Mouse (Mus musculus) heart, embryonic 13.5 days (tissue): ENCODE measurements at regions not wholly inside any gene's neighbourhood (a gene's known extent, or its start where the extent isn't known, plus 50 kb on each side); places are given as distances from the start of the nearest gene placed in this dataset.

Experiments used
- ATAC-seq: fragments of 200-750 bp; cut with Nextera tagmentation; 2 replicates; pipeline ENCODE4 v1.8.0; 2017; ENCODE audit warnings: moderate TSS enrichment; ENCODE audit not compliant: insufficient number of reproducible peaks, low FRiP score, low TSS enrichment; ENCODE audit errors: extremely low read depth
- H3K27ac ChIP-seq: fragments of 300-500 bp; sonication (generic); replicated peaks from 2 replicates; pipeline ENCODE4 v1.5.1; 2015; ENCODE audit warnings: moderate library complexity, mild to moderate bottlenecking, inconsistent platforms
- H3K27me3 ChIP-seq: fragments of 300-500 bp; sonication (generic); replicated peaks from 2 replicates; pipeline ENCODE4 v1.6.1; 2015; ENCODE audit warnings: mild to moderate bottlenecking, inconsistent platforms
- H3K36me3 ChIP-seq: fragments of 300-500 bp; sonication (generic); 2 replicates; pipeline ENCODE4 v1.6.1; 2015; ENCODE audit warnings: mild to moderate bottlenecking, inconsistent platforms
- H3K4me1 ChIP-seq: fragments of 300-500 bp; sonication (generic); 2 replicates; pipeline ENCODE4 v1.6.1; 2015; ENCODE audit warnings: inconsistent platforms
- H3K4me2 ChIP-seq: fragments of 300-500 bp; sonication (generic); 2 replicates; pipeline ENCODE4 v1.6.1; 2015; ENCODE audit warnings: inconsistent platforms, mild to moderate bottlenecking, moderate library complexity
- H3K4me3 ChIP-seq: fragments of 300-500 bp; sonication (generic); 2 replicates; pipeline ENCODE4 v1.5.1; 2015; ENCODE audit warnings: moderate library complexity, mild to moderate bottlenecking, inconsistent platforms
- H3K9ac ChIP-seq: fragments of 300-500 bp; sonication (generic); 2 replicates; pipeline ENCODE4 v1.6.1; 2015; ENCODE audit warnings: inconsistent platforms, mild to moderate bottlenecking, moderate library complexity
- H3K9me3 ChIP-seq: fragments of 300-500 bp; sonication (generic); 2 replicates; pipeline ENCODE4 v1.6.1; 2016; ENCODE audit warnings: inconsistent platforms
- WGBS: fragments of 180-500 bp; shearing (Covaris S2); methylation state at CpG from one replicate; pipeline ENCODE4 v1.1.7; 2015; ENCODE audit warnings: mixed read lengths; 5-methylcytosine and 5-hydroxymethylcytosine counted together

GRCm38 (mm10) chr11:21016791-21017329 is 74.2 kb upstream of the Peli1 start:
- Histone ChIP-seq H3K9ac (no peak overlapping the region), H3K27ac (no peak overlapping the region), H3K9me3 (peaks cover under 1% of the 10 kb centered on the region; the same call in 1 of the 2 replicates), H3K4me2 (no peak overlapping the region), H3K4me3 (no peak overlapping the region), H3K27me3 (no peaks in the 10 kb centered on the region), H3K4me1 (peaks cover 38% of the 10 kb centered on the region), H3K36me3 (no peaks in the 10 kb centered on the region)
- no peak for ATAC-seq
- WGBS = 66% methylated on average over 6 of the region's 6 CpGs

GRCm38 (mm10) chr11:21019829-21020228 is 71.3 kb upstream of the Peli1 start:
- WGBS = 63% methylated on average over 2 of the region's 2 CpGs
- no peak for ATAC-seq

GRCm38 (mm10) chr11:21024111-21024510 is 67.0 kb upstream of the Peli1 start:
- peaks cover 3% of the 10 kb centered on the region; the same call in 1 of the 2 replicates for H3K9me3 ChIP-seq
- no peaks in the 10 kb centered on the region for H3K4me1 ChIP-seq
- H3K27me3 ChIP-seq = no peaks in the 10 kb centered on the region
- no peak for ATAC-seq
- 65% methylated on average over 4 of the region's 4 CpGs for WGBS
- no peak overlapping the region for H3K9ac ChIP-seq
- no peaks in the 10 kb centered on the region for H3K36me3 ChIP-seq
- no peak overlapping the region for H3K4me2 ChIP-seq
- H3K4me3 ChIP-seq = no peak overlapping the region
- H3K27ac ChIP-seq = no peak overlapping the region

More at GRCm38 (mm10) chr11:21019829-21020228, 71.3 kb upstream of the Peli1 start:
- no peaks in the 10 kb centered on the region for H3K36me3 ChIP-seq
- H3K4me1 ChIP-seq = peaks cover 29% of the 10 kb centered on the region
- H3K9me3 ChIP-seq = peaks cover 3% of the 10 kb centered on the region; the same call in 1 of the 2 replicates
- H3K4me2 ChIP-seq = no peak overlapping the region
- no peak overlapping the region for H3K9ac ChIP-seq
- no peak overlapping the region for H3K4me3 ChIP-seq
- no peak overlapping the region for H3K27ac ChIP-seq
- H3K27me3 ChIP-seq = no peaks in the 10 kb centered on the region

- Histone ChIP-seq H3K4me2 (no peak overlapping the region), H3K9ac (no peak overlapping the region), H3K4me1 (no peaks in the 10 kb centered on the region), H3K27ac (no peak overlapping the region), H3K27me3 (no peaks in the 10 kb centered on the region), H3K9me3 (peaks cover 3% of the 10 kb centered on the region; the same call in 1 of the 2 replicates), H3K4me3 (no peak overlapping the region), H3K36me3 (no peaks in the 10 kb centered on the region)
- 43% methylated on average over 2 of the region's 2 CpGs for WGBS
- no peak for ATAC-seq
Measured at GRCm38 (mm10) chr11:21024521-21024920, 66.6 kb upstream of the Peli1 start.

DNA sequence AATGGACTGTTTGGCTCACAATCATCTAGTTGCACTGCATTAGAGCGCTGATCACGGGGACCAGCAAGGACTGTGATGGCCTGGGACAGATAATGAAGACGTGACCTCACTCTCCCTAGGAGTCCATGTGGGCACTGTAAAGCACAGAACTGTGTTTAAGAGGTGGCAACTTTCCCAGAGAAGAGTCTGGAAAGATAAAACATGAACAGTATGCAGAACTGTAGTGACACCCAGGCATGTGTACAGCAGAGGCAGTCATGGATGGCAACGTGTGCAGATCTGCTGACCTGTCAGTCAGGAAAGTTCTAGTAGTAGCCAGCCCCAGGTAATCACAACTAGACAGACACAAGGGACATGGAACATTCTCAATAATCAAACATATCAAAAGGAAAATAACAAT is 63.8 kb upstream of the Peli1 start:
- 69% methylated on average over 4 of the region's 4 CpGs for WGBS
- H3K4me1 ChIP-seq = no peaks in the 10 kb centered on the region
- no peak overlapping the region for H3K27ac ChIP-seq
- H3K36me3 ChIP-seq = no peaks in the 10 kb centered on the region
- no peaks in the 10 kb centered on the region; the same call in 1 of the 2 replicates for H3K9me3 ChIP-seq
- H3K27me3 ChIP-seq = no peaks in the 10 kb centered on the region
- no peak overlapping the region for H3K4me2 ChIP-seq
- H3K9ac ChIP-seq = no peak overlapping the region
- ATAC-seq = no peak
- H3K4me3 ChIP-seq = no peak overlapping the region

DNA sequence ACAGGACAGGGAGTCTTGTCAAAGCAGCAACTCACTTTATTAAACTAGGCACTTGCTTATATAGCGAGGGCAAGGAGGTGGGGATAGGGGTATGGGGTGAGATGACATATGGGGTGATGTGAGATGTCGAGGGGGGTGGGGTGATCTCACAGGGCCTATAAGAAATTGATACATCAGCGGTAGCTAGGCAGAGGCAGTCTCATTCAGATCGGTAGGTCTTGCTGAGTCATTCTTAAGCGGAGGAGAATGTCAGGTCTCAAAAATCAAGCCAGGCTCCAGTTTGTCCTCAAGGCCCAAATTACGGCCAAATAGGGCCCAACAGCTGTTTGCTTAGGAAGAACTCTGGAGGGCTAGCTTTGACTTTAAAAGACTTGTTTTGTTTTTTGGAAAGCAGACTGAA is 60.7 kb upstream of the Peli1 start:
- no peak for ATAC-seq
- 87% methylated on average over 6 of the region's 6 CpGs for WGBS
- Histone ChIP-seq H3K27me3 (no peaks in the 10 kb centered on the region), H3K36me3 (no peaks in the 10 kb centered on the region), H3K9me3 (no peaks in the 10 kb centered on the region; the same call in 1 of the 2 replicates), H3K27ac (no peak overlapping the region), H3K4me1 (peaks cover 7% of the 10 kb centered on the region; the same call in 1 of the 2 replicates), H3K4me3 (no peak overlapping the region), H3K9ac (no peak overlapping the region), H3K4me2 (no peak overlapping the region)

- no peaks in the 10 kb centered on the region for H3K36me3 ChIP-seq
- no peak for ATAC-seq
- H3K27me3 ChIP-seq = no peaks in the 10 kb centered on the region
- peaks cover 16% of the 10 kb centered on the region for H3K4me1 ChIP-seq
- H3K4me2 ChIP-seq = no peak overlapping the region
- no peak overlapping the region for H3K4me3 ChIP-seq
- WGBS = 88% methylated on average over 2 of the region's 2 CpGs
- no peak overlapping the region for H3K27ac ChIP-seq
- H3K9me3 ChIP-seq = no peaks in the 10 kb centered on the region; the same call in 1 of the 2 replicates
- no peak overlapping the region for H3K9ac ChIP-seq
Measured at GRCm38 (mm10) chr11:21031816-21032215, 59.3 kb upstream of the Peli1 start.

DNA sequence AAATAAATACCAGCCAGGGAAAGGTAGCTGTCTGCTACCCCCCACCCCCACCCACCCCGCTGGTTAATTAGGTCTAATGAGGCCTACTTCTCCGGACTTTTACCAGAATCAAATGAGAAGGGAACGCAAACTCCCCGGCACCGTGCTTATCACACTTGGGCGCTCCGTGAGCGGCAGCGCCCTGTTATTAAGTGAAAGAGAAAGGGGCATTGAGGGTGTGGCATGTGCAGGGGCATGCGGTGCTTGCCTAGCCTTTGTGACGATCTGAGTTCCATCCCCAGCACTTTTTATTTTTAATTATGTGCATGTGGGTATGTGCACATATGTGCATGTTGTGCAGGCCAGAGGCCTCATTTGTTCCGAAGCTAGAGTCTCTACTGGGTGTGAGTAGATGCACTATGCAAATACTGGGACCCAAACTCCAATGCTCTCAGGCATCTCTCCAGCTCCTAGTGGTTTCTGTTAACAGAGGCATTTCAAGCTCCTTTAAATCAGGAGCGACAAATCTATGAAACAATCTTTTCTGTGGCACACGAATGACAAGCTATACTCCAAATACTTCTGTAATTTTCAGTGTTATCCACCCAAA is 57.8 kb upstream of the Peli1 start:
- Histone ChIP-seq H3K9ac (no peak overlapping the region), H3K4me2 (0 out of 2 replicates have a peak overlapping the region, but pooled peaks have one; percentile 33), H3K27ac (no peak overlapping the region), H3K4me3 (no peak overlapping the region), H3K27me3 (no peaks in the 10 kb centered on the region), H3K36me3 (no peaks in the 10 kb centered on the region), H3K4me1 (peaks cover 18% of the 10 kb centered on the region), H3K9me3 (no peaks in the 10 kb centered on the region; the same call in 1 of the 2 replicates)
- ATAC-seq = no peak
- 82% methylated on average over 14 of the region's 14 CpGs for WGBS

GRCm38 (mm10) chr11:21033823-21034401 is 57.2 kb upstream of the Peli1 start:
- Histone ChIP-seq H3K4me3 (no peak overlapping the region), H3K9me3 (no peaks in the 10 kb centered on the region; the same call in 1 of the 2 replicates), H3K4me1 (peaks cover 24% of the 10 kb centered on the region), H3K9ac (no peak overlapping the region), H3K4me2 (peak overlapping the region; percentile 33; the same call in 1 of the 2 replicates), H3K27me3 (no peaks in the 10 kb centered on the region), H3K36me3 (no peaks in the 10 kb centered on the region), H3K27ac (no peak overlapping the region)
- 42% methylated on average over 11 of the region's 11 CpGs for WGBS
- ATAC-seq = no peak

DNA sequence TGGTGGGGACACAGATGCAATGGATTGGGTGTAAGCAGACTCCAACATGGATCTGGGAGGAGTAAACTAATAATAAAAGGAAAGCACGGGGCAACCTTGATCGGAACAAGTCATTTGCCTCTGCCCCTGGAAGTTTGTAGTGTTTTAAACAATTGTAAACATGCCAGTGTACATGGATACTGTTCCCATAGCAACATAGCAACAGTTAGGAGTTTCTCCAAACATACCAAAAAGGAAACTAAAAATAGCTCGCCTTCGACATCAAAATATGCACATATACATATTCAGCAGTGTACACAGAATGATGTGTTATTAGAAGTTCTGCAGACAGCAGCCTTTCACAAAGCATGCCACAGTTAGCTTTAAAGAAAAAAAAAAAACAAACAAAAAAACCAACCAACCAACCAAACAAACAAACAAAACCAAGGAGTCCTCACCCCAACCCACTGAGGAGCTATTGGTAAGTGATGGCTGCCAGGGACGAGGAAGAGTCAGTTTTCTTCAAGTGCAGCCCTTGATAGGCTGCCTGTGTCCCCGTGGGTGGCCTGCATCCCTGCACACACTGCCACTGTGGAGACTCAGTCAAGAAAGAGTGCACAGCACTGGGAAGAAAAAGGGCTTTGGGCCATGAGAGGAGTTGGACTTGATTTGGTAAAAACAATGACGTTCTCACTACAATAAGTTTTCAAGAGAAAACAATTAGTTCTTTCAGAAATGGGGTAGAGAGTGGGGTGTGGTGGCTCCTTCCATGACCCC is 54.8 kb upstream of the Peli1 start:
- peaks cover 28% of the 10 kb centered on the region for H3K4me1 ChIP-seq
- no peak overlapping the region for H3K27ac ChIP-seq
- WGBS = 40% methylated on average over 7 of the region's 7 CpGs
- H3K27me3 ChIP-seq = no peaks in the 10 kb centered on the region
- H3K9me3 ChIP-seq = no peaks in the 10 kb centered on the region; the same call in 1 of the 2 replicates
- H3K36me3 ChIP-seq = no peaks in the 10 kb centered on the region
- H3K9ac ChIP-seq = no peak overlapping the region
- ATAC-seq = no peak
- no peak overlapping the region for H3K4me3 ChIP-seq
- H3K4me2 ChIP-seq = peak overlapping the region; percentile 29

- no peaks in the 10 kb centered on the region for H3K27me3 ChIP-seq
- H3K4me3 ChIP-seq = no peak overlapping the region
- no peaks in the 10 kb centered on the region for H3K36me3 ChIP-seq
- no peaks in the 10 kb centered on the region for H3K9me3 ChIP-seq
- no peak for ATAC-seq
- no peak overlapping the region for H3K9ac ChIP-seq
- H3K4me2 ChIP-seq = no peak overlapping the region
- 88% methylated on average over 6 of the region's 6 CpGs for WGBS
- H3K27ac ChIP-seq = no peak overlapping the region
- H3K4me1 ChIP-seq = peaks cover 28% of the 10 kb centered on the region
Measured at GRCm38 (mm10) chr11:21037267-21037906, 53.7 kb upstream of the Peli1 start.
